Mouse (Mus musculus) kidney, postnatal 36 days (tissue): Measurements from ENCODE around the gene Gm47985.
"Not testable (repeated sequence)": the region's sequence is repeated elsewhere in the genome, so short reads cannot be mapped to it uniquely, and the experiment has no call there.

Experiments
- DNase-seq, 2 experiments: peaks; one replicate each; pipeline ENCODE4 v3.0.0; 2021 to 2022; ENCODE audit warnings: mixed read lengths in 2 of 2

Gene Gm47985

GRCm38 (mm10) chr1:151177937-151178271 is 4.4 kb upstream of the Gm47985 start:
- no peak for DNase-seq

DNA sequence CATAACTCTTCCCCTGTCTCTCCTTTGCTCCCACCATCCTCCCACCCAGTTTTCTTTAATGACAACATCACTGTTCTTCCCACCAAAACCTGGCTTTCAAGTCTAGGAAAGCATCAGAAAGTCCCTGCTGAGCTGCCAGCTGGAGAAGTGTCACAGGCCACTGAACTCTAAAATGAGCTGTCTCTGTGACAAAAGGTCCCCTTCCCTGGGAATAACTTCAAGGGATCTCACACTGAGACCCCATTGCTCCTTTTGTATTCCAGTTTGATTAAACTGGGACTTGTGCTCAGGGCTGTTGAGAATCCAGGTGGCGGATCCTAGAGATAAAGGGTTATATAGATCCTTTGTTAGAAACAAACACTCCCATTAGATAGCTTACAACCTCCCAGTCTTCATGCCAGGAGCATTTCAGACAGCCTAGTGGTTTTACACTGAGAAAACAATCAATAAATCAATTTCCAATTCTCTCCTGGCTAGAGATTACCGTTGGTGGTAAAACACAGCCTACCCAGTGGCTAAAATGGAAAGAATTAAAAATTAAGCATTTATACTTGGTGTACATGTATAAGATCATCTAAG is 3.7 kb upstream of the Gm47985 start:
- DNase-seq: no peak

DNA sequence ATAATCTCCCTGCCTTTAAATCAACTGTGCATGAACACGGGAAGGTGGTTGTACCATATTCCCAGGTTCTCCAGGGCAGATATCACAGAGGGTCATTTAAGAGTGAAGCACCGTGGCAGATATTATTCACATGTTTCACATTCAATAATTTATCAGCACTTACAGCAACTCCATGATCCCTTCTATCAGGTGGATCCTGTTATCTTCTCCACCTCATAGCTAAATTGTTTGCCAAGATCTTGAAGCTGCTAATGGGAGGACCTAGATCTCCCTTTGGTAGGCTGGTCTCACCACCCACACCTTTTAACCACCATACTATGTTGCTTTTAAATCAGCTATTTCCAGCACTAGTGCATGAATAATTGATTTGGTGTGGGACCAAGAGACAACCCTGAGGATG is 2.2 kb upstream of the Gm47985 start:
- DNase-seq: no peak

- peak in 1 of 2 experiments; percentile 45 for DNase-seq
Observed at GRCm38 (mm10) chr1:151186186-151186585, 3.8 kb downstream of the Gm47985 start.

GRCm38 (mm10) chr1:151186879-151187424 is 4.6 kb downstream of the Gm47985 start:
- not testable (repeated sequence) for DNase-seq

DNA sequence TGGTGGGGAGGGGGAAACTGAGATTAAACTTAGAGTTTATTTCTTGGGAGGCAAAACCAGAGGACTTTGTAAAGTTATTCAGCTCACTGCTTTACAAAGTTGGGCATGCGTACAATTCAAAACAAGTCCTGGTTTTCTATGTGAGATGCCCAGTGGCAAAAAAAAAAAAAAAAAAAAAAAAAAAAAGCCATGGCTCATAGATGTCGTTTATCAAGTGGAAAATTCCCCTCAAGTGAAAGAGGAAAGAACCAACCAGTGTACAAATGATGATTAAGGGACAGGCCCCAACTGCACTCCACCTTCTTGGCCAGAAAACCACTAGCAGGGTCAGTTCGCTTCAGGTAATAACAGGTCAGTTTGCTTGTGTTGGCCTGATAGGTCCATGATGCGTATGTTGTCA is 6.1 kb downstream of the Gm47985 start:
- no peak for DNase-seq

GRCm38 (mm10) chr1:151192075-151192474 is 9.7 kb downstream of the Gm47985 start, which contains the start of gene Gm8947:
Gene Gm8947, plus strand, starts transcription at chr1:151192376.
- DNase-seq: not testable (repeated sequence)

DNA sequence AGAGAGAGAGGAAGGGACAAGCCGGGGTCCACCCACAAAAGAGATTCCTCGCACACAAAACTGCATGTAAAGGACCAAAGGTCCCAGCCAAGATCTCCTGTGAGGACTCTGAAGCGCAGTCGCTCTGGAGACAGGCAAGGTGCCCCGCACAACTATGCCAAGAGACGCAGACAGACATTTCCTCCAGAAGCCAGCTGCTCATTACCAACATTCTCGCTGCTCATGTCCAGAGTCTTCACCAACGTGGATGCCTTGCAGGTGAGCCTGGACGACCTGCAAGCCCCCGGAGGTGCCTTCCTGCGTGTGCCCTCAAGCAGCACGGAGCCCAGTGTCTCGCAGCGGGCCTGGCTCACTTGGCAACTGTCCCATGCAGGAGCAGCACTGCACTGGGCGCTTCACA is 10.4 kb downstream of the Gm47985 start:
- not testable (repeated sequence) for DNase-seq

GRCm38 (mm10) chr1:151195986-151196385 is 13.6 kb downstream of the Gm47985 start:
- peak in 1 of 2 experiments; percentile 45 for DNase-seq

- DNase-seq: not testable (repeated sequence)
Observed at GRCm38 (mm10) chr1:151196690-151197089, 14.4 kb downstream of the Gm47985 start.

- not testable (repeated sequence) for DNase-seq
Observed at GRCm38 (mm10) chr1:151198120-151198519, 15.8 kb downstream of the Gm47985 start, which contains the start of gene Gm47995. Gene Gm47995, plus strand, starts transcription at chr1:151198448.

- not testable (repeated sequence) for DNase-seq
Observed at GRCm38 (mm10) chr1:151200620-151201019, 18.3 kb downstream of the Gm47985 start.

DNA sequence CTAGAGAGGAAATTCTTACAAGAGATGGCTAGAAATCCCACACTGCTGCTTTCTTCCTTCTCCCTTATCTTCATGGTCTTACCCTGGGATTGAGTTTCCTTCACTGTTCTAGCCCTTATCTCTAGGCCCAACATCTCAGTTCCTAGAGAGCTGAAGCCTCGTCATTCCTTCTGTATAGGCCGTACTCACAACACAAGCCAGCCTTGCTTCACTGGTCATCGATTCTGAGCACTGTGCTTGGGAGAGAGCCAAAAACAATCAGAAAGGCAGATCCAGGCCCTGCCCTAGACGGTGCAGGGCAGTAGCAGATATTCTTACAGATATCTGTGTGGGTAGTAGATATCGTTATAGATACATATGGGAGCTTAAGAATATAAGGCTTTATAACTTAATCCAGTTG is 20.4 kb downstream of the Gm47985 start:
- DNase-seq: not testable (repeated sequence)

GRCm38 (mm10) chr1:151203818-151204217 is 21.5 kb downstream of the Gm47985 start, which contains the start of gene 3110040M04Rik:
Gene 3110040M04Rik, plus strand, starts transcription at chr1:151204121.
- DNase-seq: not testable (repeated sequence)

DNA sequence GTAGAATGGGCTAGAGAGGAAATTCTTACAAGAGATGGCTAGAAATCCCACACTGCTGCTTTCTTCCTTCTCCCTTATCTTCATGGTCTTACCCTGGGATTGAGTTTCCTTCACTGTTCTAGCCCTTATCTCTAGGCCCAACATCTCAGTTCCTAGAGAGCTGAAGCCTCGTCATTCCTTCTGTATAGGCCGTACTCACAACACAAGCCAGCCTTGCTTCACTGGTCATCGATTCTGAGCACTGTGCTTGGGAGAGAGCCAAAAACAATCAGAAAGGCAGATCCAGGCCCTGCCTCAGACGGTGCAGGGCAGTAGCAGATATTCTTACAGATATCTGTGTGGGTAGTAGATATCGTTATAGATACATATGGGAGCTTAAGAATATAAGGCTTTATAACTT is 26.2 kb downstream of the Gm47985 start:
- not testable (repeated sequence) for DNase-seq

DNA sequence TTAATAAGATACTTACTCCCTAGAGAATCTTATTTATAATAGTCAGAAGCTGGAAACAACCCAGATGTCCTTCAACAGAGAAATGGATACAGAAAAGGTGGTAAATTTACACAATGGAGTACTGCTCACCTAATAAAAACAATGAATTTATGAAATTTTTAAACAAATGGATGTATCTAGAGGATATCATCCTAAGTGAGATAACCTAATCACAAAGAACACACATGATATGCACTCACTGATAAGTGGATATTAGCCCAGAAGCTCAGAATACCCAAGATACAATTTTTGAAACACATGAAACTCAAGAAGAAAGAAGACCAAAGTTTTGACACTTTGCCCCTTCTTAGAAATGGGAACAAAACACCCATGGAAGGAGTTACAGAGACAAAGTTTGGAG is 26.6 kb downstream of the Gm47985 start:
- DNase-seq: not testable (repeated sequence)

- not testable (repeated sequence) for DNase-seq
Observed at GRCm38 (mm10) chr1:151209824-151210355, 27.6 kb downstream of the Gm47985 start, which contains the start of gene Gm47996. Gene Gm47996, plus strand, starts transcription at chr1:151210131.

DNA sequence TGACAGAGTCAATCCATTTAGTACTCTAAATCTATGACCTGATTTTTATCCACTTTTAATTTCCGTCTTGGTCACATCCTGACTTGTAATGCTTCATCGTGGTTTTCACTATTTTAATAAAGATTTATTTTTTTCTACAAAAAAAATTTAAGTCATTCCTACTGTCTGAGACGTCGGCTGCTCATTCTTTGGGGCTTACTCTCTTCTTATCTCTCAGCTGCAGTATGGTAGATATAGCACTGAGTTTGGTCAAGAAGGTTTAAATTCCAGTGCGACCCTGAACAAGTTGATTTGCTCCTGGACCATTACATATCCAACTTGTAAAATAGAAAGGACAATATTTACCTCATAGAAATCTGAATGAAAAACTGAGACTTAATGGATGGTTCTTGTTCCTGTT is 29.3 kb downstream of the Gm47985 start:
- not testable (repeated sequence) for DNase-seq

GRCm38 (mm10) chr1:151214862-151215261 is 32.5 kb downstream of the Gm47985 start:
- no peak for DNase-seq

DNA sequence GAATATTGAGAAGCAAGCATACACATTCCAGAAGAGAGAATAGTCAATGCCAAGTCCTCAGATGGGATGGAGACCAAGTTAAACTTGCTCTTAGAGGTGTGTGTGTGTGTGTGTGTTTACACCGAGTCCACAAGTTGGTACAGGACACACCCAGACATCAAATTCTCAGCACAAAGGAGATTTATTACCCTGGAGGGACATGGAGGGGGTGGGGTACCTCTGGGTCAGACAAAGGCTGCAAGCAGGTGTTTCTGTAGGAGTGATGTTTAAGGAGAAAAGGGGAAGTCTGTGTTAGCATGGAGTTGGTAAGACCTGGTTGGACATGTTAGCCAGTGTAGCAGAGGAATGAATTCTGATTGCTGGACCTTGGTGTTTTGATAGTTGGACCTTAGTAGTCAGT is 33.6 kb downstream of the Gm47985 start:
- peak in 1 of 2 experiments; percentile 28 for DNase-seq

GRCm38 (mm10) chr1:151216417-151216816 is 34.1 kb downstream of the Gm47985 start:
- peak; percentile 61 to 82 for DNase-seq

DNA sequence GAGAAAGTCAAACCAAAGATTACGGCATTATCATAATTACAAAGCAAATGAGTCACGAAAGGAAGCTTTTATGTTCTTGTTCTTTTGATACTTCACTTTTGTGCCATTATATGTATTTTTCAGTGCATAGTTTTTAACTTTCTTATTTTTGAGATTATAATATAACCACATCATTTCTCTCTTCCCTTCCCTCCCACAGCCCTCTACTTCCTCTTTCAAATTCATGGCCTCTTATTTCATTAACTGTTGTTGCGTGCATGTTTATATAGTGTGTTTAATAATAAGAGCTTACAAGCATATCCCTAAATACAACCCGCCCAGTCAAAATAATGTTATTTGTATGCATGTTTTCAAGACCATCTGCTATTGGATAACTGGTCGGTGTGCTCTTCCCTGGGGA is 36.7 kb downstream of the Gm47985 start:
- no peak for DNase-seq

DNA sequence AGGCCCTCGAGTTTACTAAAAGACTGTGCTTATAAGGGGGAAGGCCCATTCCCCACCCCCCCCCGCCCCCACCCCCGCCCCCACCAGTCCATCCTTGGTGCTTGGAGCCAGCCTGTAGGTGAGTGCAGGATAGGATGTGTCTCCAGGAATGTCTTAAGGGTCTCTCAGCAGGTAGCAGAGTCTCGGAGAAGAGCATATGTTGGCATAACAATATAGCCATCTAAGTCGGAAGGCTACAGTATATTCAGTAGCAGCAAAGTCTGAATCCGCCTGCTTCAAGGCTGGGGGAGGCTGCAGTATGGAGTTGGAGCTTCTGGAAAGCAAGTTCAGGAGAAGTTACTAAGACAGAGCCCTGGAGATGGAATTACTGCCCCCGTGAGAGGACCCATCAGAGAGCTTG is 37.8 kb downstream of the Gm47985 start:
- no peak for DNase-seq

GRCm38 (mm10) chr1:151222561-151223267 is 40.4 kb downstream of the Gm47985 start:
- no peak for DNase-seq
